Mouse (Mus musculus) ES-E14 (cell line): ENCODE results near the gene Gpr82.

Experiments used
- MAFK ChIP-seq: IDR thresholded peaks from 2 replicates; pipeline ENCODE4 v1.6.1; 2014; ENCODE audit warnings: mild to moderate bottlenecking, low read depth, low read length, inconsistent platforms; ENCODE audit not compliant: insufficient read depth
- ZC3H11A ChIP-seq: IDR thresholded peaks from 2 replicates; pipeline ENCODE4 v1.6.1; 2012; ENCODE audit warnings: low read depth, mild to moderate bottlenecking, inconsistent platforms, low read length, borderline replicate concordance

DNA sequence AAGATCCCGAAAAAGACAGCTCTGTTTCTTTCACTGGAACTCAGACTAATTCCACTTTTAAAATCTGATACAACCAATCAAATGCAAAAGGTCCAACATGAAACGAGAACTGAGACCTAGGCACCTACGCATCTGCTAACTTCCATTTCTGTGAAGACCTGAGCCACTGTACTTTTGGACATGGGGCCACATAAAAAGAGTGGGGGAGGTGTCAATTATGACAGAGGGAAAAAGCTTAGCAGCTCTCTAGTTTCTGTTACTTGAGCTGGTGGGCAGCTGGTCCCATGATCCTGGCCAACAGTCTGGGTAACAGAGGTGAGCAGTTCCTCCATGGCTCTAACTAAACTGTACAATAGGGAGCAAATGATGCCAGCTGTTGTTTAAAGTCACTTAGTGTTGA lies 11.8 kb downstream of the Gpr82 start:
- TF ChIP-seq ZC3H11A: no peak
- TF ChIP-seq MAFK: no peak
